Comparison of ENCODE assay signal across 8 mouse cellular contexts in genomic region chr13:95375554-95375914, GRCm38 (mm10). TPM values are rescaled to one million over a fixed set of nuclear protein-coding genes. Genes with fewer than 3 reads are reported as not detected.
A peak's percentile ranks its signal among the peaks of the same experiment; 100 is the strongest.
DNase-seq lines count a peak whose midpoint lies in the region; ATAC-seq and TF ChIP-seq lines count a peak whose summit lies in the region.

No protein-coding gene starts in this region.

- ATAC-seq in lung, embryonic 15.5 days (ENCODE audit: borderline replicate concordance, extremely low read depth, low FRiP score, low TSS enrichment): no peak
- ATAC-seq in limb, embryonic 14.5 days (ENCODE audit: low FRiP score, low read depth): 0 out of 2 replicates have a peak, but pooled peaks have one; percentile 10
- ATAC-seq in stomach, embryonic 14.5 days (ENCODE audit: insufficient number of reproducible peaks, insufficient read depth, low FRiP score, low read depth): no peak

- WGBS in lung, embryonic 15.5 days: 18% methylated on average over 6 of the region's 6 CpGs
- WGBS in limb, embryonic 14.5 days: 22% methylated on average over 6 of the region's 6 CpGs
- WGBS in stomach, embryonic 14.5 days: 24% methylated on average over 6 of the region's 6 CpGs

- peaks cover 5% of the 10 kb centered on the region; the same call in 1 of the 2 replicates for H3K36me3 ChIP-seq in lung, embryonic 15.5 days
- H3K36me3 ChIP-seq in erythroblast, embryonic 14.5 days (ENCODE audit: control insufficient read depth): peaks cover 22% of the 10 kb centered on the region
- peaks cover 6% of the 10 kb centered on the region for H3K36me3 ChIP-seq in limb, embryonic 14.5 days (ENCODE audit: control insufficient read depth, insufficient read depth, low read length)
- H3K36me3 ChIP-seq in stomach, embryonic 14.5 days (ENCODE audit: control insufficient read depth, insufficient read depth, low read length): peaks cover 5% of the 10 kb centered on the region

- H3K4me2 ChIP-seq in lung, embryonic 15.5 days: peak overlapping the region; percentile 75
- peak overlapping the region; percentile 83 for H3K4me2 ChIP-seq in limb, embryonic 14.5 days (replicated peaks; ENCODE audit: low read depth, low read length, severe bottlenecking)
- H3K4me2 ChIP-seq in stomach, embryonic 14.5 days (replicated peaks; ENCODE audit: low read depth, low read length): peak overlapping the region; percentile 42

- peak overlapping the region; percentile 90 for H3K9ac ChIP-seq in lung, embryonic 15.5 days
- H3K9ac ChIP-seq in limb, embryonic 14.5 days (ENCODE audit: low read depth, low read length, severe bottlenecking): peak overlapping the region; percentile 89
- 0 out of 2 replicates have a peak overlapping the region, but pooled peaks have one; percentile 79 for H3K9ac ChIP-seq in stomach, embryonic 14.5 days (replicated peaks; ENCODE audit: low read depth, low read length)

- H3K27ac ChIP-seq in lung, embryonic 15.5 days: peak overlapping the region; percentile 81
- H3K27ac ChIP-seq in limb, embryonic 14.5 days (replicated peaks; ENCODE audit: low read depth, low read length): peak overlapping the region; percentile 65
- no peak overlapping the region; the same call in 1 of the 2 replicates for H3K27ac ChIP-seq in stomach, embryonic 14.5 days (ENCODE audit: low read length)

- no peaks in the 10 kb centered on the region for H3K27me3 ChIP-seq in lung, embryonic 15.5 days
- H3K27me3 ChIP-seq in erythroblast, embryonic 14.5 days (ENCODE audit: control insufficient read depth): no peaks in the 10 kb centered on the region
- H3K27me3 ChIP-seq in limb, embryonic 14.5 days (ENCODE audit: control insufficient read depth, insufficient read depth, low read length): no peaks in the 10 kb centered on the region
- H3K27me3 ChIP-seq in stomach, embryonic 14.5 days (ENCODE audit: control insufficient read depth, insufficient read depth, low read length): no peaks in the 10 kb centered on the region

- TF ChIP-seq POLR2A in limb, embryonic 14.5 days (IDR thresholded peaks at IDR 0.05; ENCODE audit: borderline replicate concordance, extremely low read depth, insufficient read depth, insufficient read length): no peak

- H3K4me3 ChIP-seq in lung, embryonic 15.5 days: peak overlapping the region; percentile 100
- H3K4me3 ChIP-seq in erythroblast, embryonic 14.5 days (replicated peaks): peak overlapping the region; percentile 99
- H3K4me3 ChIP-seq in limb, embryonic 14.5 days (replicated peaks; ENCODE audit: low read length): peak overlapping the region; percentile 100
- peak overlapping the region; percentile 99 for H3K4me3 ChIP-seq in stomach, embryonic 14.5 days (ENCODE audit: low read depth, low read length)

- peaks cover 16% of the 10 kb centered on the region for H3K4me1 ChIP-seq in lung, embryonic 15.5 days
- peaks cover 37% of the 10 kb centered on the region for H3K4me1 ChIP-seq in erythroblast, embryonic 14.5 days (ENCODE audit: control insufficient read depth)
- H3K4me1 ChIP-seq in limb, embryonic 14.5 days (ENCODE audit: control insufficient read depth, insufficient read depth, low read length): peaks cover 9% of the 10 kb centered on the region
- peaks cover 7% of the 10 kb centered on the region; the same call in 1 of the 2 replicates for H3K4me1 ChIP-seq in stomach, embryonic 14.5 days (ENCODE audit: control insufficient read depth, insufficient read depth, low read length)

- DNase-seq in lung, postnatal 14 days: no peak
- no peak for DNase-seq in limb, embryonic 14.5 days (ENCODE audit: low spot score)
- no peak for DNase-seq in left cerebral cortex, adult 9 months (ENCODE audit: low spot score in 2 of 2)
- DNase-seq in right cerebral cortex, adult 18-20 months: no peak
- DNase-seq in layer of hippocampus, adult 18-20 months (ENCODE audit: low spot score in 2 of 2): no peak

- no peaks in the 10 kb centered on the region for H3K9me3 ChIP-seq in lung, embryonic 15.5 days
- peaks cover 6% of the 10 kb centered on the region for H3K9me3 ChIP-seq in erythroblast, embryonic 14.5 days (ENCODE audit: control insufficient read depth, low read length)
- no peaks in the 10 kb centered on the region for H3K9me3 ChIP-seq in limb, embryonic 14.5 days (ENCODE audit: control insufficient read depth, low read length)
- no peaks in the 10 kb centered on the region for H3K9me3 ChIP-seq in stomach, embryonic 14.5 days (ENCODE audit: control insufficient read depth, low read depth, low read length)

RNA-seq across cellular contexts. Expression of gene Aggf1, which starts 0.4 kb away (rescaled TPM):
- 31.5 and 34.8 TPM in 2 replicates for polyA plus RNA-seq in lung, embryonic 15.5 days (2015; fragmentation: Nextera tagmentation; extraction: Ambion mirVana)
- 0.89 and 0.92 TPM in 2 replicates for polyA plus RNA-seq in erythroblast, embryonic 14.5 days (2012)
- polyA plus RNA-seq in limb, embryonic 14.5 days (2012; rRNA removed): 20.0 and 24.4 TPM in 2 replicates
- polyA plus RNA-seq in limb, embryonic 14.5 days (2014; fragmentation: Nextera tagmentation; extraction: Ambion mirVana): 32.9 and 37.1 TPM in 2 replicates
- 32.8 and 33.3 TPM in 2 replicates for polyA plus RNA-seq in stomach, embryonic 14.5 days (2014; fragmentation: Nextera tagmentation; extraction: Ambion mirVana)
- total RNA-seq in layer of hippocampus, adult 18-20 months (2021): 10 to 100 TPM; 50.4 to 52.2 TPM

RNA-seq across cellular contexts. Expression of gene Zbed3, which starts 52.1 kb away (rescaled TPM):
- 65.0 and 65.6 TPM in 2 replicates for polyA plus RNA-seq in lung, embryonic 15.5 days (2015; fragmentation: Nextera tagmentation; extraction: Ambion mirVana)
- 0.09 and 0.19 TPM in 2 replicates for polyA plus RNA-seq in erythroblast, embryonic 14.5 days (2012)
- 80.2 and 102 TPM in 2 replicates for polyA plus RNA-seq in limb, embryonic 14.5 days (2012; rRNA removed)
- polyA plus RNA-seq in limb, embryonic 14.5 days (2014; fragmentation: Nextera tagmentation; extraction: Ambion mirVana): 68.8 and 75.5 TPM in 2 replicates
- 60.5 and 66.9 TPM in 2 replicates for polyA plus RNA-seq in stomach, embryonic 14.5 days (2014; fragmentation: Nextera tagmentation; extraction: Ambion mirVana)
- 10 to 100 TPM; 11.7 to 13.3 TPM for total RNA-seq in layer of hippocampus, adult 18-20 months (2021)

Comparison
In these comparisons a context has a peak if more than half of its experiments do, and no peak if none do; other contexts are left out.
1. RNA of gene Aggf1, which starts 0.4 kb away (polyA plus RNA-seq): 31.5 to 34.8 TPM in lung, embryonic 15.5 days, 20.0 to 37.1 TPM in limb, embryonic 14.5 days and 32.8 to 33.3 TPM in stomach, embryonic 14.5 days; 0.89 to 0.92 TPM in erythroblast, embryonic 14.5 days; every median in the first group is over 10 times any median in the second.
2. RNA of gene Zbed3, which starts 52.1 kb away (polyA plus RNA-seq): 68.8 to 102 TPM in limb, embryonic 14.5 days, 65.0 to 65.6 TPM in lung, embryonic 15.5 days and 60.5 to 66.9 TPM in stomach, embryonic 14.5 days; 0.09 to 0.19 TPM in erythroblast, embryonic 14.5 days; every median in the first group is over 10 times any median in the second.
3. Peak in every context shown above with its lines, with median percentiles within 50 percentile points of each other: H3K4me2 ChIP-seq, H3K4me3 ChIP-seq and H3K9ac ChIP-seq.